Mouse (Mus musculus) right cerebral cortex, postnatal 4 days (tissue): ENCODE data around the gene Prex1.

Experiments
- DNase-seq: peaks from one replicate; pipeline ENCODE4 v3.0.0-alpha.2; 2022

Gene Prex1

GRCm38 (mm10) chr2:166597763-166598162, 115.9 kb downstream of the Prex1 start:
- DNase-seq = no peak

DNA sequence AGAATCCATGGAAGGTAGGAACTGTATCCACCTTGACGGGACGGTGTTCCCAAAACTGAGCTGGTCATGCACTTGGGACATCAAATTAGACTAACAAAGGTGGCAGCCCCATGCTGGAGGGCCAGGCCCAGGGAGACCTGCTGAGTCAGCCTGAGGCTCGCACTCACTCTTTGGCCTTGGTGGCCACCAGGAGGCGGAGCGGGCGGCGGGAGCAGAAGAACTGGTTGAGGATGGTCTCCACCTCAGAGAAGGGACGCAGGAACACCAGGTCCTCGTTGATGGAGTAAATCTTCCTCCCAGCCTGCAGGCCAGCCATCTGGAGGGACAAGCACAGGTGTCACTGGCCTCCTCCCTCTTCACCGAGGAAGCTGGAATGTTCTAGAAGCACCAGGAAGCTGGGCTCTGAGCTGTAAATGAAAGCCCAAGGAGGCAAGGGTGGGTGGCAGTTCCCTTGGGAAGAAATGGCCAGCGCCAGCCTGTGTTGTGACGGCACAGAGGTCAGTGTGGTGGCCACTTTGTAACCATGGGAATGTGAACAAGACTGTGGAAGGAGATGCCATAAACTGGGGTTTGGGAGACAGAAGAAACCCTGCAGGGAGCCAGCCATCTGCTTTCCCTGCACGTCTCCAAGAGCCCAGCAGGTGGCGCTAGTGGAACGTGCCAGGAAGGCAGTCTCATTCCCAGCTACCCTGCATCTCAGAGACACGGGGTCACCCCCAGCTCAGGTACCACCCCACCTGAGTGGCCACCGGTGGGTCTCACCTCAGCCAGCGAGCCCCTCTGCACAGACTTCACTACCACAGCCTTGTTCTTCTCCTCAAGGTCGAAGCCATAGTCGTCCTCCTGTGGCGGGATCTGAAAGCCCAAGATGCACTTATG, 121.4 kb downstream of the Prex1 start:
- peak; percentile 88 for DNase-seq

- no peak for DNase-seq
These were observed 129.1 kb downstream of the Prex1 start for GRCm38 (mm10) chr2:166584491-166584890.

DNA sequence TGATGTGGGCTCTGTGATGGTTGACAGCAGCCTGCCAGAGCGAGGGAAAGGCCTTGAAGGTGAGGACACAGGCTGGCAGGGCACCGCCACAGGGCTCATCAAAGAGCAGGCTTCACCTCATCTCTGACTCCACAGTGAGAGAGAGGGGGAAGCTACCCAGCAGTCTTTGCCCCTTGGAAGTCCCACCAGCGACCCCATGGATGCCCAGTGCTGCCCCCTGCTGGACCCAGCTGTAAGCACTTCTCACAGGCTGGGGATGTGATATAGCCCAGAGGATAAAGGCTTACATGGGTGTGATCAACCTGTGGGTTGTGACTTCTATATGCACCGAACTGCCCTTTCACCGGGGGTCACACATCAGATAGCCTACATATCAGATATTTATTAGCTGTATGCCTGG, 130.3 kb downstream of the Prex1 start:
- no peak for DNase-seq

DNA sequence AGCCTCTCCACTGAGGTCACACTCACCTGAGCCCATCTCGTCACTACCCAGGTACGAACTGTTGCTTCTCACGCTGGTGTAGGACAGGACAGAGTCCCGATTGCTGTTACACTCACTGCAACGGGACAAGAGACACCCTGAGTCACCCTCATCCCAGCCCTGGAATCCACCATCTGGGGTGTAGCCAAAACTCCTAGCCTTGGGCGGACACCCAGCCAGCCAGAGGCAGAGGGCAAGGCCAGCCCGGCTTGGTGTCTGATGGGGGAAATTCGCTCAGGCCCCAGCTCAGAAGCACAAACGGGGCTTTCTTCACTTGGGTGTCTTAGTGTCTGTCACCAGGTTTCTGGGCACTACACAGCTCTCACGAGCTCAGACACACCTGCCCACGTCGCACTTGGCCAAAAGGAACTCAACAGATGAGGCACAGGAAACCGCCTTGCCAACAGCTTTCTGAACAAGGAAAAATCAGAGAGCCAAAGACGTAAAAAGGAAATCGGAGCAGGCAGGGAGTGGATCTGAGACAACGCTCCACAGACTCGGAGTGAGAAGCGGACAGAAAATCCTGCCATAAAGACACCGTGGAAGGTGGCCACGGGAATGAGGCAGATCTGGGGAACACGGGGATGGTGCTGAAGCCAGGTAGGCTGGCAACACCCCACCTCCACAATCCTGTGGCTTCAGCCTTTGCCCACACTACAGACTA, 131.6 kb downstream of the Prex1 start:
- no peak for DNase-seq

DNA sequence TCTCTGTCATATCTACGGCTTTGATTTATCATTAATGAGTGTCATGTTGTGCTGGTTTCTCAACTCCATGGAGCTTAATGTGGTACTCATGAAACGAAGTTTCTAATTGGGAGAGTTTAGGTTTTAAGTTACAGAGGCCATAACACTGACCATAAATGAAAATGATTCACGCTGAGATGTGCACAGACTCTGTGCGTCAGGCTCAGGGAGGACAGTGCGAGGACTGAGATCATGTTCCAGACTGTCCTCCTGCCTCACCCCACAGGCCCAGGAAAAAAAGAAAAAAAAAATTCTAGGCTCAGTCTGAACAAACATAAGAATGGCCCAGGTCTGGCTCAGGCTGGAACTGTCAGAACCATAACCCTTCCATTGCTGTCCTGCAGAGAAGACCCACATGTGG, 133.8 kb downstream of the Prex1 start:
- no peak for DNase-seq

GRCm38 (mm10) chr2:166579361-166579760, 134.3 kb downstream of the Prex1 start:
- no peak for DNase-seq

GRCm38 (mm10) chr2:166575419-166575818, 138.2 kb downstream of the Prex1 start:
- DNase-seq = no peak

DNA sequence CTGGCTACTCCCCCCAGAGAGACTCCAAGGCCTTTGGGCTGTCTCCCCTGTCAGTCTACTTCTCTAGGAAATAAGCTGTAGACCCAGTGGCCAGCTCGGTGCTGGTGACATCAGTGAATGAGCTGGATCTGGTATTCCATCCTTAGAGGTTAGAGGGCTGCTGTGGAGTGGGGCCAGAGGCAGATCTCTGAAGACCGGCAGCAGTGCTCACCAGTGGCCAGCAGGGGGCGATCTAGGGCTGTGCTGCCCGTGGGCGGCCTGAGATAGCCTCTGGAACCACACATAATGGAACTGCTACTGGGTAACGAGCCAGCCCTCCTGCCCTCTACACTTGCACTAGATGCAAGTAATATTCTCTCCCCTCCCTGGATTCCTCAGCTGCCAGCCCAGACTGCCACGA, 138.7 kb downstream of the Prex1 start:
- DNase-seq = peak; percentile 82

GRCm38 (mm10) chr2:166573621-166574020, 140.0 kb downstream of the Prex1 start:
- no peak for DNase-seq

DNA sequence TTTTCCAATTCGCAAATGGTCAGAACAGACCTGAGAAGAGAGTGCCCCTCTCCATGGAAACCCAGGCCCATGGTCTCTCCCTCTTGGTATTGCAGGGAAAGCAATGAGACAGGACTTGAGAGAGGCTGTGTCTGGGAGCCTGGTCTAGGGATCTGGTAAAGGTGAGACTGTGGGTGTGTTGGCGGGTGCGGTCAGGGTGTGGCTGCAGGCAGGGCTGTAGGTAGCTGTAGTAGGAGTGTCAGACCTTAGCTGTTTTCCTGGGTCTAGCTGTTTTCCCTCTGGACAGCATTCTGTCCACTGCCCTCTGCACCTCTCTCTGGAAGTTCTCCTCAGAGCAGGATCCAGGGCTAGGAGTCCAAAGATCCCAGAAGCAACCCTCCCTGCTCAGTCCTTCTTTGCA, 141.3 kb downstream of the Prex1 start:
- no peak for DNase-seq

GRCm38 (mm10) chr2:166569182-166569581, 144.4 kb downstream of the Prex1 start:
- no peak for DNase-seq

DNA sequence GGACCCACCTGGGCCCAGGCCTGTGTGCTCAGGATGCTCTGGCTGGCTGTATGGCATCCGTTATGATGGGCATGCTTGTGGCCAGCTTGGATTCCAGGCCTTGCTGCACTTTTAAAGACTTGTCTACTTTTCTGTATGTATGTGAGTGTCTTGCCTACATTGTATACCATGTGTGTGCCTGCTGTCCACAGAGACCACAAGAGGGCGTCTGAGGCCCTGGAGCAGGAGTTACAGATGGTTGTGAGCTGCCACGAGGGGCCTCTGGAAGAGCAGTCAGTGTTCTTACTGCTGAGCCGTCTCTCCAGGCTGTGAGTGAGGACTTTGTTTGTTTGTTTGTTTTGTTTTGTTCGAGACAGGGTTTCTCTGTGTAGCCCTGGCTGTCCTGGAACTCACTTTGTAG, 148.1 kb downstream of the Prex1 start:
- no peak for DNase-seq

DNA sequence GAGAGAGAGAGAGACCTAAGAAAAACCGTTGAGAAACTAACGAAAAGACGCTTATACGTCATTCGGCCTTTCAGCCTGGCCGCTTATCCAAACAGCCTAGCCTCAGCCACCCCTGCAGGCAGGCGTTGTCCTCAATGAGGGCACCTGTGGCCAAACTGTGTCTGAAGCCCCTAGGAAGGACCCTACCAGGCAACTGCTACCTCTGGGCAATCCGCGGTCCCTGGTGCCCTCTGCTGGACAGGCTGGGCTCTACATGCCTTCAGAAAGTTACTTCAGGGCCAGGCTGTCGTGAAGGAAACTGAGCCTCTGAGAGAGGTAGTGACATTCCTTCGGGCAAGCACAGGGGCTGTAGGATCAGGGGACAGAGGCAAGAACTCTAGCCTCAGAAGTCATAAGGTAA, 149.2 kb downstream of the Prex1 start:
- peak; percentile 77 for DNase-seq

- peak; percentile 98 for DNase-seq
These were observed 149.7 kb downstream of the Prex1 start for GRCm38 (mm10) chr2:166563890-166564289.

GRCm38 (mm10) chr2:166563076-166563475, 150.6 kb downstream of the Prex1 start:
- no peak for DNase-seq

GRCm38 (mm10) chr2:166561781-166562180, 151.9 kb downstream of the Prex1 start:
- no peak for DNase-seq

DNA sequence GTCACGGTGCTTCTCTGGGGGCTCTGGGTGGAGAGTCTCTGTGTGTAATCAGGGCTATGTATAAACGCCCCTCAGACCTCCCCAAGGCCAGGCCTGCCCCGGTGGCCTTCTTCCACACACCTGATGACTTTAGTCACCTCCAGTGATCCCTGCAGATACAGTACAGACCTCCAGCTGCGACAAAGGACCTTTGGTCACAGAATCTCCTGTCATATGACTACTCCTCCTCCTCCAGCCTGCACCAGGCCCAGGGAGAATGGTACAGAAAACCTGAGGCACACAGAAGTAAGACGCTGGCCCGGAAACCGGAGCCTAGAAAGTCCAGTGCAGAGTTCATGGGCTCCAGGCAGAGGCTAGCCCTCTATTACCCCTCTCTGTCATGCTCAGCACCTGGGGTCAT, 152.8 kb downstream of the Prex1 start:
- no peak for DNase-seq

- DNase-seq = no peak
These were observed 154.1 kb downstream of the Prex1 start for GRCm38 (mm10) chr2:166559531-166559930.

DNA sequence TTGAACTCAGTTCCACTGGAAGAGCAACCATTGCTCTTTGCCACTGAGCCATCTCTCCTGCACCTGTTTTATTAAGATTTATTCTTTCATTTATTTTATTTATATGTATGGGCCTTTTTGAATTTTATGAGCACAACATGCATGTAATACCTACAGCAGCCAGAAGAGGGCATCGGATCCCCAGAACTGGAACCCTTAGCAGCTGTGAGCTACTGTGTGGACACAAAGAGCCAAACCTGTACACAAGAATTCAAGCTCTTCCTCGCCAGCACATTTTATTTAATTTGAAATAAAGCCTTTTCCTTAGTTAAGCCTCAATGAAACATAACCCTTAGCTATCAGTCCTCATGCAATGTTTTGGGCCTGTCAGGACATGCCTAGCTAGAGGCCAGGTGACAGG, 158.1 kb downstream of the Prex1 start:
- peak; percentile 71 for DNase-seq

DNA sequence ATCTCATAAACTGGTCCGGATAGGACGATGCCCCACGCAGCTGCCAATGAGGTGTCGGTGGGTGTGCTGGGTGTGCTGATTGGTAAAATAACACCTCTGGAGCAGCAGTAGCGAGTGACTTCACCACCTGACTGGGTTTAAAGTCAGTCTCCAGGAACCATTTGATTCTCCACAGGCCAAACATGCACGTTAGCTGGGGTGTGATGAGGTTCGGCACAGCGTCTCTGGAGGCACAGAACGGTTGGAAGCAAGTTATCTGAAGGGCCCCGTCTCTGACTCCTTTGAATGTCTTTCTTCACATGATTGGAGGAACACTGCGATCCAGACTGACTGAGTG, 159.5 kb downstream of the Prex1 start:
- no peak for DNase-seq

GRCm38 (mm10) chr2:166553502-166554168, 160.0 kb downstream of the Prex1 start:
- no peak for DNase-seq

DNA sequence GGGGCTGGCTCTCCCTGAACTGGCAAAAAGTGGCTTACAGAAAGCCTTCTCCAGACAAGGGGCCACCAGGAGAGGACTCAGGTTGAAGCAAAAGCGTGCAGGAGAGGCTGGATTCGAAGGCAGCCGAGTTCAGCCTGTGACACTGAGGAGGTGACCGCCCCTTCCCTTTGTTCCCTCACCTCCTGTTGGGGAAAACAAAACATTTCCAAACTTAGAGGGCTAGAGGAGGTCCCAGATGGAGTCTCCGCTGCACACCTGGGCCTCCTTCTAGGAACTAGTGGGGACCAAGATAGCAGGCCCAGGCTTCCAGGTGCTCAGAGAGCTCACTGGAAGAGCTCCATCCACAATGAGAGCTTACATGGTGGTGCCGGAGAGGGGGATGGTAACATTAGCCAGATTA, 161.0 kb downstream of the Prex1 start:
- DNase-seq = no peak
